Mouse (Mus musculus): ENCODE measurements around the gene Sesn1.

DNA sequence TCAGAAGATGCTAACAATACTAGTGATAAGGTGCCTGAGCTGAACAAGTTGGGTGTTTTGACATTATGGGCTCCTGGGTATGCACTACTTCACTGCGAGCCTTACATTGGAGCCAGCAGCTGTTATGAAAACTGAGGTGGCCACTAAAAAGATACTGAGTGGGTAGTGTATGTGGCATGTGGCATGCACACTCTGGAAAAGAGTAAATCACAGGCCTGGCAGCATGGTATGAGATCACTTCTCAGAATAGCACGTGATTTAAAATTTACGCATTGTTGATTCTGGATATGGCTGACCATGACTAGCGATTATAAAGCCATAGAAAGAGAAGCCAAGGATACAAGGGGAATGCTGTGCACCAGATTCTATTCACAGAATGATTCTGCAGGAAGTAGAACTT, 20.7 kb downstream of the Sesn1 start:
- TF ChIP-seq CTCF (IDR thresholded peaks at IDR 0.05) (no peak), EP300 (IDR thresholded peaks at IDR 0.05) (no peak)
